Mouse (Mus musculus) neural tube, embryonic 10.5 days (tissue): ENCODE measurements at regions not wholly inside any gene's neighbourhood (a gene's known extent, or its start where the extent isn't known, plus 50 kb on each side); places are given as distances from the start of the nearest gene placed in this dataset.

ENCODE experiments used
- DNase-seq: peaks from one replicate; pipeline ENCODE4 v3.0.0-alpha.2; 2017; ENCODE audit warnings: low spot score; ENCODE audit errors: extremely low spot score

- no peak for DNase-seq
Measured at GRCm38 (mm10) chr5:51764416-51764815, 196.9 kb upstream of the Ppargc1a start.

- DNase-seq, result no peak
Measured at GRCm38 (mm10) chr5:51763599-51763998, 196.1 kb upstream of the Ppargc1a start.

GRCm38 (mm10) chr5:51762352-51762751 lies 194.8 kb upstream of the Ppargc1a start:
- DNase-seq, result no peak

- DNase-seq, result no peak
Measured at GRCm38 (mm10) chr5:51758289-51758688, 190.8 kb upstream of the Ppargc1a start.

GRCm38 (mm10) chr5:51757864-51758263 lies 190.3 kb upstream of the Ppargc1a start:
- no peak for DNase-seq

GRCm38 (mm10) chr5:51752024-51752423 lies 184.5 kb upstream of the Ppargc1a start:
- DNase-seq, result no peak

- DNase-seq, result no peak
Measured at GRCm38 (mm10) chr5:51750456-51750855, 182.9 kb upstream of the Ppargc1a start.

GRCm38 (mm10) chr5:51740893-51741292 lies 173.4 kb upstream of the Ppargc1a start:
- DNase-seq, result no peak

GRCm38 (mm10) chr5:51730241-51730640 lies 162.7 kb upstream of the Ppargc1a start:
- no peak for DNase-seq

- DNase-seq, result no peak
Measured at GRCm38 (mm10) chr5:51729771-51730170, 162.2 kb upstream of the Ppargc1a start.

- DNase-seq, result no peak
Measured at GRCm38 (mm10) chr5:51726762-51727161, 159.2 kb upstream of the Ppargc1a start.

GRCm38 (mm10) chr5:51718911-51719310 lies 151.4 kb upstream of the Ppargc1a start:
- no peak for DNase-seq

- DNase-seq, result no peak
Measured at GRCm38 (mm10) chr5:51718451-51718850, 150.9 kb upstream of the Ppargc1a start.

GRCm38 (mm10) chr5:51711860-51712560 lies 144.5 kb upstream of the Ppargc1a start:
- no peak for DNase-seq

GRCm38 (mm10) chr5:51710664-51711063 lies 143.1 kb upstream of the Ppargc1a start:
- no peak for DNase-seq

- DNase-seq, result no peak
Measured at GRCm38 (mm10) chr5:51709447-51709991, 142.0 kb upstream of the Ppargc1a start.

GRCm38 (mm10) chr5:51679884-51680283 lies 112.4 kb upstream of the Ppargc1a start:
- DNase-seq, result no peak

- no peak for DNase-seq
Measured at GRCm38 (mm10) chr5:51671190-51671589, 103.7 kb upstream of the Ppargc1a start.

GRCm38 (mm10) chr5:51665241-51665640 lies 97.7 kb upstream of the Ppargc1a start:
- DNase-seq, result no peak

GRCm38 (mm10) chr5:51658232-51658896 lies 90.8 kb upstream of the Ppargc1a start:
- DNase-seq, result no peak

- DNase-seq, result no peak
Measured at GRCm38 (mm10) chr5:51653507-51653906, 86.0 kb upstream of the Ppargc1a start.

GRCm38 (mm10) chr5:51624400-51624799 lies 56.9 kb upstream of the Ppargc1a start:
- DNase-seq, result no peak
